Mouse (Mus musculus) heart, postnatal 36 days (tissue): ENCODE measurements around the gene Anks3. TPM values are rescaled to one million over a fixed set of nuclear protein-coding genes. Genes with fewer than 3 reads are reported as not detected.

ENCODE experiments used
- DNase-seq, 2 experiments: peaks; one replicate each; pipeline ENCODE4 v3.0.0; 2021 to 2022
- intact Hi-C: fragments of 180-260 bp; cut with DNase I; formaldehyde crosslinking; loops from one replicate; pipeline ENCODE4 v1.15.1; 2025
- total RNA-seq, 2 experiments: library from RNA; stranded (reverse); gene quantifications; 2 replicates each; pipeline ENCODE4 v1.2.3; 2021

The Anks3 gene
- total RNA-seq, 2 experiments from 2014 or later: 12.4 to 12.9 TPM

GRCm38 (mm10) chr16:4969055-4969843 lies 5.2 kb upstream of the Anks3 start:
- no peak for DNase-seq
- intact Hi-C loops: no loop called here

- DNase-seq: no peak
- intact Hi-C loops: no loop called here
Observed at GRCm38 (mm10) chr16:4968426-4968825, 4.4 kb upstream of the Anks3 start.

- intact Hi-C loops: loop anchor here (2.0 kb wide), 1 partner anchor 49 kb away; no protein-coding TSS in a partner anchor
- DNase-seq: no peak
Observed at GRCm38 (mm10) chr16:4965392-4966129, 1.6 kb upstream of the Anks3 start.

- DNase-seq: no peak
- intact Hi-C loops: loop anchor here (2.0 kb wide), 1 partner anchor 50 kb away; no protein-coding TSS in a partner anchor
Observed at GRCm38 (mm10) chr16:4964731-4965391, 856 bp upstream of the Anks3 start.

- no peak for DNase-seq
- intact Hi-C loops: no loop called here
Observed at GRCm38 (mm10) chr16:4963346-4963745, 659 bp downstream of the Anks3 start.

GRCm38 (mm10) chr16:4960260-4960659 lies 3.7 kb downstream of the Anks3 start:
- DNase-seq: no peak
- intact Hi-C loops: no loop called here

GRCm38 (mm10) chr16:4957446-4957845 lies 6.6 kb downstream of the Anks3 start:
- intact Hi-C loops: no loop called here
- DNase-seq: no peak

- DNase-seq: no peak
- intact Hi-C loops: no loop called here
Observed at GRCm38 (mm10) chr16:4956609-4957008, 7.4 kb downstream of the Anks3 start.

- intact Hi-C loops: no loop called here
- no peak for DNase-seq
Observed at GRCm38 (mm10) chr16:4947378-4947777, 16.6 kb downstream of the Anks3 start.

GRCm38 (mm10) chr16:4946155-4946554 lies 17.9 kb downstream of the Anks3 start:
- DNase-seq: no peak
- intact Hi-C loops: no loop called here

GRCm38 (mm10) chr16:4945415-4945814 lies 18.6 kb downstream of the Anks3 start:
- DNase-seq: no peak
- intact Hi-C loops: no loop called here

- intact Hi-C loops: no loop called here
- no peak for DNase-seq
Observed at GRCm38 (mm10) chr16:4943431-4943830, 20.6 kb downstream of the Anks3 start.

GRCm38 (mm10) chr16:4942868-4943267 lies 21.1 kb downstream of the Anks3 start:
- intact Hi-C loops: no loop called here
- DNase-seq: no peak

- DNase-seq: no peak
- intact Hi-C loops: no loop called here
Observed at GRCm38 (mm10) chr16:4941016-4941415, 23.0 kb downstream of the Anks3 start.

- intact Hi-C loops: no loop called here
- no peak for DNase-seq
Observed at GRCm38 (mm10) chr16:4940311-4940850, 23.6 kb downstream of the Anks3 start.

GRCm38 (mm10) chr16:4939412-4939811 lies 24.6 kb downstream of the Anks3 start:
- intact Hi-C loops: no loop called here
- no peak for DNase-seq

GRCm38 (mm10) chr16:4938989-4939388 lies 25.0 kb downstream of the Anks3 start:
- DNase-seq: peak; percentile 94 to 95
- intact Hi-C loops: no loop called here

- intact Hi-C loops: no loop called here
- DNase-seq: no peak
Observed at GRCm38 (mm10) chr16:4938461-4938860, 25.5 kb downstream of the Anks3 start, which contains the start of gene Nudt16l1. Gene Nudt16l1 (plus strand): TSS chr16:4938761.

- DNase-seq: no peak
- intact Hi-C loops: no loop called here
Observed at GRCm38 (mm10) chr16:4937351-4938190, 26.4 kb downstream of the Anks3 start.
